Mouse (Mus musculus) urinary bladder, adult 18-20 months (tissue): ENCODE measurements around the gene Kncn.
A peak's percentile ranks its signal among the peaks of the same experiment; 100 is the strongest.

Experiments
- DNase-seq, 2 experiments: peaks; one replicate each; pipeline ENCODE4 v3.0.0; 2022; ENCODE audit warnings: low spot score in 2 of 2, mixed read lengths in 2 of 2

The Kncn gene

GRCm38 (mm10) chr4:115878828-115879227 lies 5.4 kb upstream of the Kncn start:
- DNase-seq: no peak

- DNase-seq: no peak
Measured at GRCm38 (mm10) chr4:115881183-115881582, 3.0 kb upstream of the Kncn start.

- DNase-seq: no peak
Measured at GRCm38 (mm10) chr4:115882195-115882594, 2.0 kb upstream of the Kncn start.

GRCm38 (mm10) chr4:115885846-115886245 lies 1.6 kb downstream of the Kncn start:
- DNase-seq: no peak

GRCm38 (mm10) chr4:115886875-115887274 lies 2.7 kb downstream of the Kncn start:
- no peak for DNase-seq

GRCm38 (mm10) chr4:115890066-115890465 lies 5.9 kb downstream of the Kncn start:
- no peak for DNase-seq

GRCm38 (mm10) chr4:115890553-115890952 lies 6.4 kb downstream of the Kncn start, which contains the start of gene 6430628N08Rik:
Gene 6430628N08Rik, plus strand, starts transcription at chr4:115890665.
- DNase-seq: no peak

- DNase-seq: no peak
Measured at GRCm38 (mm10) chr4:115894281-115894680, 10.1 kb downstream of the Kncn start.

GRCm38 (mm10) chr4:115897901-115898631 lies 13.9 kb downstream of the Kncn start:
- no peak for DNase-seq

- peak; percentile 53 to 63 for DNase-seq
Measured at GRCm38 (mm10) chr4:115902816-115903215, 18.6 kb downstream of the Kncn start.

GRCm38 (mm10) chr4:115904375-115904774 lies 20.2 kb downstream of the Kncn start:
- no peak for DNase-seq

GRCm38 (mm10) chr4:115905701-115906100 lies 21.5 kb downstream of the Kncn start:
- DNase-seq: no peak

- DNase-seq: no peak
Measured at GRCm38 (mm10) chr4:115906791-115907190, 22.6 kb downstream of the Kncn start.

GRCm38 (mm10) chr4:115907994-115908393 lies 23.8 kb downstream of the Kncn start:
- no peak for DNase-seq

GRCm38 (mm10) chr4:115908641-115909040 lies 24.4 kb downstream of the Kncn start:
- no peak for DNase-seq

- no peak for DNase-seq
Measured at GRCm38 (mm10) chr4:115911586-115911985, 27.4 kb downstream of the Kncn start.

- DNase-seq: no peak
Measured at GRCm38 (mm10) chr4:115919911-115920310, 35.7 kb downstream of the Kncn start.

GRCm38 (mm10) chr4:115922688-115923087 lies 38.5 kb downstream of the Kncn start:
- no peak for DNase-seq

- no peak for DNase-seq
Measured at GRCm38 (mm10) chr4:115923262-115923880, 39.2 kb downstream of the Kncn start.

GRCm38 (mm10) chr4:115927637-115928036 lies 43.4 kb downstream of the Kncn start:
- no peak for DNase-seq

- no peak for DNase-seq
Measured at GRCm38 (mm10) chr4:115931556-115932088, 47.4 kb downstream of the Kncn start.

GRCm38 (mm10) chr4:115935835-115936581 lies 51.8 kb downstream of the Kncn start:
- peak in 1 of 2 experiments; percentile 21 for DNase-seq
